Mouse (Mus musculus) urinary bladder, adult 18-20 months (tissue): Measurements from ENCODE around the gene Gm17581.
"Not testable (repeated sequence)": the region's sequence is repeated elsewhere in the genome, so short reads cannot be mapped to it uniquely, and the experiment has no call there.

ENCODE experiments used
- DNase-seq, 2 experiments: peaks; one replicate each; pipeline ENCODE4 v3.0.0; 2022; ENCODE audit warnings: low spot score in 2 of 2, mixed read lengths in 2 of 2

Gene Gm17581

DNA sequence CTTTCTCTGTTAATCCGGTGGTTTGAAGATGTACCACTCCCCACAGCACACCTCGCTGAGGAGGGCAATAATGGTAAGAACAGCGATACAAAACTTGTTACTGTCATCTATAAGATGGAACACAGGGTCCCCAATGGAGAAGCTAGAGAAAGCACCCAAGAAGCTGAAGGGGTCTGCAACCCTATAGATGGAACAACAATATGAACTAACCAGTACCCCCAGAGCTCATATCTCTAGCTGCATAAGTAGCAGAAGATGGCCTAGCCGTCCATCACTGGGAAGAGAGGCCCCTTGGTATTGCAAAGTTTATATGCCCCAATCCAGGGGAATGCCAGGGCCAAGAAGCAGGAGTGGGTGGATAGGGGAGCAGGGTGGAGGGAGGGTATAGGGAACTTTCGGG, at the start of gene Gm17581:
TSS of gene Gm17581 (minus strand) at position 101 of the 400 bp plus-strand sequence.
- DNase-seq, result not testable (repeated sequence)

DNA sequence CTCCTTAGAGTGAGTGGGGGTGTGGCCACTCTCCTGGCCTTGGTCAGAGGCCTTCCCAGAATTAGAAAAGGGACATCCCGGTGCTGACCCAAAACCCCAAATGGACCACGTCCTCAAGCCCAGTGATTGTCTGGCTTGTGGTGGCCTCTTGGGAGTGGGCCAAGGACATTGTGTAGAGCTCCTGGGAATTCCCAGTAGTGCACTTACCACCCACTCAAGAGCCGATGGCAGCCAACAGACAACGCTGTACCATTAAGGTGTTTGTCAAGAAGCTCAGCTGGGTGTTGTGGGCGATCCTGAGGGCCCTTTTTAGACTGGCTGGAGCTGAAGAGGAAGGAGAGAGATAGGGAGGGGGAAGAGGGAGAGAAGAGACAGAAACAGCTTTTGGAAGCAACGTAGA, 48.9 kb upstream of the Gm17581 start:
- no peak for DNase-seq

GRCm38 (mm10) chr2:155779506-155779905, 43.8 kb upstream of the Gm17581 start:
- no peak for DNase-seq

DNA sequence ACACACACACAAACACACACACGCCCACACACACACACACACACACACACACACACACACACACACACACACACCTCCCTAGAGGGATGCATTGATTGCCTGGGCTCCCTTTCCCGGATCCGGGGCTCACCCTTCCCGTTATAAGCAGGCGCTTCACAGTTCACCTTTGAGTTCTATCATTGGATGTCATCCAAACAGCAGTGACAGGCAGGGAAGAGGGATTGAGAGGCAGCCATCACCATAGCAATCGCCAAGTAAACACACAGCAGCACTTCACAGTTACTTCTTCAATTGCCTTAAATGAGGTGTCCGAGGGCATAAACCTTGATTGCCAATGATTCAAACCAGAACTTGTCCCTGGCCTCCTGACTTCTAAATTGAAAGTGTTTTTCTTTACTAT, 43.4 kb upstream of the Gm17581 start:
- DNase-seq, result no peak

DNA sequence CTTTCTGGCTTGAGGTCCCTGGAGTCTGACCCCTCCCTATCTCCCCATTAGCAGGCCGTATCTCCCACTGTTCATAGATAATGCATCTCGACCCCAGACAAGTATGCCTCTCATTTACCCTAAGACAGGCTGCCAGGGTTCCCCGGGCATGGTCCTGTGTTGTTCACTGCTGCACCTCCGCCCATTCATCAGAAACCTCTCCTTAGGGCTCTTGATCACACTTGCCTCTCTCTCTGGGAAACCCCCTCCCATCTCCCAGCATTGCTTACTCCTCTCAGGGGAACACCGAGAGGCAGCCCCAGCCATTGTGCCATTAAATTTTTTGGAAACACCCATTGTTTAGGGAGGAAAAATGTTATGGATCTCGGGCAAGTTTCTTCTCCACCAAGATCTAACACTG, 42.3 kb upstream of the Gm17581 start:
- no peak for DNase-seq

DNA sequence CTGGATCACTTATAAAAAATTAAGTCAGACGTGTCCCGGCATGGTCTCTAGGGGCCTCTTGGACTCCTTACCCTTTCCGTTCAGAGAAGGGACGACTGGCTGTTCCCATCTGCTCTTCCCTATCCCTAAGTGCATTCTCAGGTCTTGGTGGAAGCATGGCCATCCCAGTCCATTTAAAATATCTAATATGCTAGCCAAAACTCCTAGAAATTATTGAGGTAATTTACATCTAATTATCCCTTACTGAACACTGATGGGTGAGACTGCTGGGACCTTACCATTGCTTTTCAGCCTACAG, 42.0 kb upstream of the Gm17581 start:
- no peak for DNase-seq

DNA sequence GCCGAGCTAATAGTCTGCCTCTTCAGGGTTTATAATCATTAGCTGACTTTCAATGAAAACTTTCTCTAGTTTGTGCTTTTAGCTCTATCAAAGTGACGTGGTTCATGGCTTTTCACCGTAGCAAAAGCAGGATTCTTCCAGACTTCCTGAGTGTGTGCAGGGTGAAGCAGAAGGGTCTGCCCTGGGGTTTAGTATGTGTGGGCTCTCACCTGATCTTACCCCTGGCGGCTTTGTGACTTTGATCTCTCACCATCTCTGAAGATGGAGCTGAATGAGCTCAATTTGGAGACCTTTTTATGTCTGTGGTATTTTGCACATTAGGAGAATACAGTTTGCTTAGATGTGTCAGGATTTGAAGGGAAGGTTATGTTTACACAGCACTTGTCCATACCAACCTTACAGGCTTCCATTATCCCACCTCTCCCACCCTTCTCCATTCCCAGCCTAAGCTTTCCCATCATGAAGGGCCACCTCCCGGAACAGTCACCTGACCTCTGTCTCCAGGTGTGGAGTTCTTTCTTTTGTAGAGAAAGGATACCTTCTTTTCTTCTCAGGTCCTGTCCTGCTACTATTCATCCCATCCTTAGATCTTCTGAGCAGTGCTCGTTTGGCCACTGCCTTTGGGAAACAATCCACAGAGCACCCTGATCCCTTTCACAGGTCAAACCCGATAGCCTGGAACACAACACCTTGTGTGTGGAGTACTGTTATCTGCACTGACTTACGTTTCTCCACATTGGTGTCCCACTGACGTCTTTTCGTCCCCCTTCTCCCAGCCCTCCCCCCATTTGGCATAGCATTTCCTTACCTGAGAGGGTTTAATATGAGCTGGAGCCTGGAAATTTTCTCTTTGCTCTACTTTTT, 41.4 kb upstream of the Gm17581 start:
- no peak for DNase-seq

DNA sequence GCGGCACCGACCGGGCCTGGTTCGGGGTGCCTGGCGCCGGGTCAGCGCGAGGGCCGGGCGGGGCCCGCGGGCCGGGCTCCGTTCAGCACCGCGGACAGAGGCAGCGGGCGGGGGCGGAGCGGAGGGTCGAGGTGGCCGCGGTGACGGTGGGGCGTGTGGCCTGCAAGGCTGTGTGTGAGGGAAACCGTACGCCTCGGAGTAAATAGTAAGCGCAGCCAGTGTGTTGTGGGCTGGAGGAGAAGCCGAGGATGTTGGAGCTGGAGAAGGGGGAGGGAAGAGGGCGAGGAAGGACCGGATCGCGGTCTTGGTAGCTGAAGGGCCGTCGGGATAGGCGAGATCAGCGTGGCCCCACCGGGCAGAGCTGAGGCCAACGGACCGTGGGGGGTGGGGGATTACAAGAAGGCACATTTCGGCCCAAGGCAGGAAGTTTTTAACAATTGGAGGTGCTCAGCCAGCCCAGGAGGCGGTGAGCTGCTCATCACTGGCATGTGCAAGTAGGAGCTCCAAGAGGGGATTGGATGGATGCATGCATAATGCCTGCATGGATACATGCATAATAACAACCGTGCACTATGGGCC, 40.1 kb upstream of the Gm17581 start:
- DNase-seq, result peak in 1 of 2 experiments; percentile 65

GRCm38 (mm10) chr2:155774927-155775684, 39.4 kb upstream of the Gm17581 start, which contains the start of gene Mmp24:
Mmp24 (plus strand) TSS chr2:155775342.
- no peak for DNase-seq

DNA sequence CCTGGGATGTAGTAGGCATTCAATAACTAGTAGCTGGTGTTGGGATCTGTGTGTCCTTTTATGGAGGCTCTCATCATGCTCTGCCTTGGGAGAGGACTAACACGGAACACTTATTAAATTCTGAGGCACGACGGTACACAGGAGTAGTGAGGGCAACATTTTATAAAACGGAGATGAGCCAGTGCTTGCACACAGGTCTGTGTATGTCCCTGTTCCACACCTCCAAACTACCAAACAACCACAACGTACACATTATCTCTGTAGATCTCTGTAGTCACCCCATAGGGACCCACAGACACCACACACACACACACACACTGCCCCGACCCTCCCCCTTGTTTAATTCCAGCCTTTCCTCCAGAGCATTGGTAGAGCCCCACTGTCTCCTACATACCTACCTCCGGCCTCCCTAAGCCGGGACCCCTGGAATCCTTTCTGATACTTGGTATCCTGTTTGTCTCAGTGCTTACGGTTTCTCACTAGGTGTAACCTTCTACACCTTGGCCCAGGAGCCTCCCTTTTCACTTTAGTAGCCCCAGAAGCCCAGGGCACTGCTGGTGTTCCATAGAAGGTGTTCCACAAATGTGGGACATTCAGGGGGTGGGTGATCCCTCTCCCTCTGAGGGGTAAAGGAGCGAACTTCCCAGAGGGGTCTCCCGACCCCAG, 38.7 kb upstream of the Gm17581 start:
- no peak for DNase-seq

DNA sequence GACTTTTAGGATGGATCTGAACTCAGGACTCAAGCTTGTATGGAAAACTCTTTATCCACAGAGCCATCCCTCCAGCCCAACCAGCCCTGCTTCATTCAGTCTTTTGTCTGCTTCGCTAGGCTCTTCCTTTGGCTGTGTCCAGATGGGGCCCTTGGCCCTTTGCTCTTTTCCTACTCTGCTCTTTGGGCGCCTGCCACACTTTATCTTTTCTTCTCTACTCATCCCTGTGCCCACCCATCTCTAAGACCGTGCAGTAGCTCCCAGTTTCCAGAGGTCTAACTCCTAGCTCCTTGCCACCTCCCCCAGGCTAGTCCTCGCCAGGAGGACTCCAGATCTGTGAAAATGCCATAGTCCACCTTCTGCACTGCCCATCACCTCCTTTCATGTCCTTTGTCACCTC, 38.0 kb upstream of the Gm17581 start:
- DNase-seq, result no peak

- peak; percentile 34 to 38 for DNase-seq
Observed at GRCm38 (mm10) chr2:155764679-155765418, 29.2 kb upstream of the Gm17581 start.

DNA sequence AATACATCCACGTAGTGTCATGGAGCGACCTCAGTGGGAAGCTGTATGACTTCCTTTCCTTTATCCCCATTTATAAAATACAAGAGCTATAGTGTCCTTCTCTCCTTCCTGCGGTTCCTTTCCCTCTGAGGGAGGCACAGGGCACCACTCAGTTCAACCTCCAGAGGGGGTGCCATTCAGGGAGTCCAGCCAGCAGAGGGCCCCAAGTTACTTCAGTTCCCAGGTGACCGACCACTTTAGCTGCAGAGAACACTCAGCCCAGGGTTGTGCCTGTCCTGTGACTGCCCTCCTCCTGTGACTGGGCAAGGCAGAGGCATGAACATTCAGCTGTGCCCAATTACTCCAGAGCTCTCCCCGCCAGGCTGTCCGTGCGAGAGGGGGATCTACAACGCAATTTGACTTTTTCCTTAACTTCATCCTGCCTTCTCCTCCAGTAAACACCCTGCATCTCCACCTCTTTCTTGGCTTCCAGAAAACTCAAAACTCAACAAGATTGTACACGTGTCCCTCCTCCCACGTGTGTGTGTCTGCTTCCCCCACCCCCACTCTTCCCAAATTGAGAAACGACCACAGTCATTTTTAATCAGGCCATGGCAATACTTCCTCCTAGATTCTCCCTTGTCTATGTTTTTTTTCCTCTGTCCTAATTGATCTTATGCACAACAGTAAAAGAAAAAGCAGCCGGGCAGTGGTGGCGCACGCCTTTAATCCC, 21.3 kb upstream of the Gm17581 start:
- no peak for DNase-seq

DNA sequence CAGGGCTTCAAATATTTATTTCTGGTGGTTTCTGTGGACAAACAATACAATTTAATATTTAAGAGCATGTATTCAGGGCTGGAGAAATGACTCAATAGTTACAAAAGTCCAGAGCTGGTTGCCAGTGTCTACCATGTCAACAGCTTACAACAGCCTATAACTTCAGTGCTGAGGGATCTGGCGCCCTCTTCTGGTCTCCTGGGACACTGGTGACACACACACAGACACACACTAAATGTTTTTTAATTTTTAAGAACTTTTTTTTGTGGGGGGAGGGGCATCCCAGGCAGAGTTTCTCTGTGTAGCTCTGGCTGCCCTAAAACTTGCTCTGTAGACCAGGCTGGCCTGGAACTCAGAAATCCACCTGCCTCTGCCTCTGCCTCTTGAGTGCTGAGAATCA, 20.1 kb upstream of the Gm17581 start:
- DNase-seq, result peak in 1 of 2 experiments; percentile 35

GRCm38 (mm10) chr2:155751014-155751786, 15.5 kb upstream of the Gm17581 start, which contains the start of gene Procr:
Procr (plus strand) TSS chr2:155751117.
- DNase-seq, result peak; percentile 35 to 58

- no peak for DNase-seq
Observed at GRCm38 (mm10) chr2:155749394-155749793, 13.7 kb upstream of the Gm17581 start.

GRCm38 (mm10) chr2:155745487-155745886, 9.8 kb upstream of the Gm17581 start:
- DNase-seq, result no peak

DNA sequence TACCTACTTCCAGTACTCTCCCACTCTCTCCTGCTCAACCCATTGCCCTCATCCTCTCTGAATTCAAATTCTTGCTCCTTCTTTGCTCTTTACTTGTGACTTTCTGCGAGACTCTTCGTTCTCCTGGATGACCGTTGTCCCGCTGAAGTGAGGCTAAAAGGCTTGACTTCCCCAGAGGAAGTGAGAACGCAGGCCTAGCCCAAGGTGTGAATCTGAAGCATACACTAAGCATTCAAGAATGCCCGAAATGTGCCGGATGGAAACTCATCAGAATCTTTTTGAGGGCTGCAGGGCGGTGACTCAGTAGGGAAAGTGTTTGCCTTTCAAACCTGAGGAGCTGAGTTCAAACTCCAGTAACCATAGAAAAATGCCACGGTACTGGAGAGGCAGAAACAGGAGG, 7.7 kb upstream of the Gm17581 start:
- no peak for DNase-seq

DNA sequence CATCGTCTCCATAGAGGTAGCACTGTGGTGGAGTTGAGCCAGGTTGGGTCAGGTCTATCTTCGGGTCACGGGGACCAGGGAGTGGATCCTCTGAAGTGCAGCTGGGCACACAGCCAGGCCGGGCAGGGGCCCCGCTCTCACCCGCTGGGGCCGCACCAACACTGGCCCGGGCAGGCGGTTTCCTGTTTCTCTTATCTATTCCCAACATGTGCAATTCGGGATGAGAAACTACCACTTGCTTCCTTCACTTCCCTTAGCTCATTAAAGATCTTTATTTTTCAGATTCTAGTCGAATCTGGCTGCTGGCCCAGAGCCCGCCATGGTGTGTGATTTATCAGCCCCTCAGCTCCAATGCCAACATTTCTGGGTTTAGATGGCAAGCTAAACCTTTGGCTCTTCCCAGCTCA, 7.3 kb upstream of the Gm17581 start:
- no peak for DNase-seq

DNA sequence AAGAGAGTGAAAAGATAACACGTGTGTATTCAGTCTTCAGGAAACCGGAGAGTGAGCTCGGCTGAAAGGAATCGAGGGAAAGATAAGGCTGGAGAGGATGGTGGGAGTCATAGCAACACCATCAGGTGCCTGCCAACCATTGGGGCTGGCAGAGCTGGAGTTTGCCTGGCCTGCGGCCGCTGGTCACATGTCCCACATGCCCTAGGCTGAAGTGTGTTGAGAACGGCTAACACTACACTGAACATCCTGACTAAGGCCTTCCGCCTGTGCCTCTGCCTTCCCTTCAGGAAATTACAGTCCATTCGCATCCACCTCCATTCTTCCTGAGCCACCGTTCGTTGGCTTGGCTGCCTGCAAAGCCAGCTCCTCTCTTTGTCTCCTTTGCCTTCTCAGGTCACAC, 6.5 kb upstream of the Gm17581 start:
- DNase-seq, result no peak
